Mouse (Mus musculus): ENCODE measurements around the gene Daglb.
"Not testable (repeated sequence)": the region's sequence is repeated elsewhere in the genome, so short reads cannot be mapped to it uniquely, and the experiment has no call there.

Daglb gene

GRCm38 (mm10) chr5:143487998-143488397 is 23.6 kb downstream of the Daglb start:
- no peak for DNase-seq

- no peak for DNase-seq
Measured at GRCm38 (mm10) chr5:143489749-143490342, 25.5 kb downstream of the Daglb start.

- no peak for DNase-seq
Measured at GRCm38 (mm10) chr5:143491736-143492135, 27.4 kb downstream of the Daglb start.

GRCm38 (mm10) chr5:143493163-143493562 is 28.8 kb downstream of the Daglb start:
- DNase-seq, result no peak

- no peak for DNase-seq
Measured at GRCm38 (mm10) chr5:143495708-143496107, 31.3 kb downstream of the Daglb start.

- DNase-seq, result no peak
Measured at GRCm38 (mm10) chr5:143497451-143497850, 33.1 kb downstream of the Daglb start.

GRCm38 (mm10) chr5:143499197-143499596 is 34.8 kb downstream of the Daglb start:
- DNase-seq, result no peak

GRCm38 (mm10) chr5:143499686-143500085 is 35.3 kb downstream of the Daglb start:
- no peak for DNase-seq

GRCm38 (mm10) chr5:143500711-143501110 is 36.3 kb downstream of the Daglb start:
- not testable (repeated sequence) for DNase-seq

GRCm38 (mm10) chr5:143501140-143501539 is 36.8 kb downstream of the Daglb start:
- no peak for DNase-seq

GRCm38 (mm10) chr5:143501649-143502048 is 37.3 kb downstream of the Daglb start:
- no peak for DNase-seq

- DNase-seq, result no peak
Measured at GRCm38 (mm10) chr5:143502899-143503557, 38.6 kb downstream of the Daglb start.

- no peak for DNase-seq
Measured at GRCm38 (mm10) chr5:143503740-143504139, 39.4 kb downstream of the Daglb start.

GRCm38 (mm10) chr5:143504453-143504852 is 40.1 kb downstream of the Daglb start:
- DNase-seq, result peak; percentile 37

GRCm38 (mm10) chr5:143505056-143505455 is 40.7 kb downstream of the Daglb start:
- no peak for DNase-seq

- no peak for DNase-seq
Measured at GRCm38 (mm10) chr5:143505545-143505944, 41.2 kb downstream of the Daglb start.

GRCm38 (mm10) chr5:143509294-143509693 is 44.9 kb downstream of the Daglb start:
- no peak for DNase-seq

GRCm38 (mm10) chr5:143509737-143510136 is 45.4 kb downstream of the Daglb start:
- peak; percentile 23 for DNase-seq

- DNase-seq, result no peak
Measured at GRCm38 (mm10) chr5:143511577-143511976, 47.2 kb downstream of the Daglb start.

GRCm38 (mm10) chr5:143512305-143512704 is 47.9 kb downstream of the Daglb start:
- DNase-seq, result no peak

GRCm38 (mm10) chr5:143514878-143515277 is 50.5 kb downstream of the Daglb start:
- DNase-seq, result no peak

- DNase-seq, result no peak
Measured at GRCm38 (mm10) chr5:143517005-143517404, 52.6 kb downstream of the Daglb start.

GRCm38 (mm10) chr5:143517436-143517835 is 53.1 kb downstream of the Daglb start:
- DNase-seq, result no peak

GRCm38 (mm10) chr5:143518045-143518591 is 53.7 kb downstream of the Daglb start:
- no peak for DNase-seq
